Mouse (Mus musculus) cerebellum, postnatal 4 days (tissue): ENCODE data around the gene Rexo1.

Experiments used
- DNase-seq, 2 experiments: peaks; one replicate each; pipeline ENCODE4 v3.0.0; 2022; ENCODE audit warnings: low spot score in 2 of 2, mixed read lengths in 1 of 2

The Rexo1 gene

DNA sequence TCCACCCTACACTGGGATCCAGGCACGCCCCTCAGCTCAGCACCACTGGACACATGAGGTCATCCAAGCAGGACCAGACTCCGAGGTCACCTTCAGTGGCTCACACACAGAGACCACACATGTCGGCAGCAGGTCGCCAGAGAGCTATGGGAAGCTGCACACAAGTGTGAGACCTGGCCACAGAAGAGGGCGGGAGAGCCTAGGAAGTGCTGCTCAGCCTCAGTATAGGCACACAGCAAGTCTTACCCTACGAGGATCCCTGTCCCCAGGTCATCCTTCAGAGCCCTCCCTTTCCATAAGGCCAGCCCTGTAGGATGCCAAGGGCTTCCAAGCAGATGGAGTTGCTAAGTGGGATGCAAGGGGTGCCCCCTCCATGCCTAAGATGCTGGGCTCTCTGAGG is 7.4 kb downstream of the Rexo1 start:
- DNase-seq, result no peak

DNA sequence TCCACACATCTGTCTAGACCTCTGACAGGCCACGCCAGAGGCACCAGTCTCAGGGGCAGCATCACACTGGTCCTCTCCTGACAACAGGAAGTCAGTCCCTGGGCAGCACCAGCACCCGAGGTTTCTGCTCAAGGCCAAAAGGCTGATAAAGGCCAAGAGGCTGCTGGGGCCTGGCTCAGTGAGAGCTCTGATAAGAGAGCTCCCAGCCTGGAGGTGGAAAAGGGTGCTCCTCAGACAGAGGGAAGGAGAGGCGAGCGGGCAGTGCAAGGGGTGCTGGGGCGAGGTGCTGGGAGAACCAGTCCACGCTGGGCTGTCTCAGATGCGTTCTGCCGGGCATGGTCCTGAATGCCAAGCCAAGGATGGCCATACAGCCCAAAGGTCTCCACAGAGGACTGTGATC is 7.8 kb downstream of the Rexo1 start:
- DNase-seq, result no peak

DNA sequence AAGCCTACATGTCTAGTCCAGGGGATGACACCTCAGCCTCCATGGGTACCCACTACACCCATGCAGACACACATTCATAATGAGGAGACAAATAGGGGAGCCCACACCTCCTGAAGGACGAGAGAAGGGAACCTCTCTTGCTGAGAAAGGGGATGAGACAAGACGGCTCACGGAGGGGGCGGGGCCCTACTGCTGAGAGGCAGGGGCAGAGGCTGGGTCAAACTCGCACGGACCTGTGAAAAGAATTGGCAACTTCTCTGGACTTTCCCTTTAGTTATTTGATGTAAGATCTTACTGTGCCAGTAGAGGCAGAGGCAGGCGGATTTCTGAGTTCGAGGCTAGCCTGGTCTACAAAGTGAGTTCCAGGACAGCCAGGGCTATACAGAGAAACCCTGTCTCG is 9.0 kb downstream of the Rexo1 start:
- DNase-seq, result no peak

DNA sequence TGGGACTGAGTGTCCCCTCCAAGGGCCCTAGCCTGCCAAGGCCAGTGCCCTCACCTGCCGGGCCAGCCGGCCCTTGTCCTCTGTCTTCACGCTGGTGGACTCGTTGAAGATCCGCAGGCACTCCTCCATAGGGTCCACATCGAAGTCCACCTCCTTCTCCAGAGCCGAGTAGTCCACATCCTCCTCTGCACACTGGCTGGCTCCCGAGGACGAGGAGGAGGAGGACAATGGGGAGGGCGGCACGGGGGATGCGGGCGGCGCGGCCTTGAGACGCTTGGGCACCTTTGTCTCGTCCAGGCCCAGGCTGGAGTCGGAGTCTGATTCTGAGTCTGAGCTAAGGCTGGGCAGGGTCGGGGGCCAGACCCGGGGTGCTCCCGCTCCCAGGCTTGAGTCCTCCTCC is 12.1 kb downstream of the Rexo1 start:
- no peak for DNase-seq

DNA sequence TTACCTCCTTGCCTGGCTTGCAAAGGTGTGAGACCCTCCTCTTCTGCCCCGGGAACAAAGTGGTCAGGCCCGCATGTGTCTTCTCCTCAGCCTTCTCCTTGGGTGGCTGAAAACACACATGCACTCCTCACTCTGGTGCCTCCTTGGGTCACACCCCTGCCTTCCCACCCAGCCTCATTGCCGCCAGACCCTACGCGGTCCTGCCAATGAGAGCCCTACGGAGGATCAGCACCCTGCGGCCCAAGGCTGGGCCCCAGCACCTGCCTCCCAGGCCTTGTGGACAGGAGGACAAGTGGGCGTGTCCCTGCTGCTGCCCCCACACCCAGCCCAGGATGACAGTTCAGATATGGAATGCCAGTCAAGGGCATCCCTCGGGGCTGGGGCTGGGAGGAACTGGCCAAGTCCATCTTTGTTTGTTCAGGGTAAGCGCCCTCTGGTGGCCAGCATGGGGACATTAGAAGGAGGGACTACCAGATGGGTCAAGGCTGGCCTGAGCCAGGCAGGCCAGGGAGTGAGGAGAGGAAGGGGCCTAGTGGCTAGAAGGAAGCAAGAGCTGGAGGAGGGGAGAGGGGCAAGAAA is 12.8 kb downstream of the Rexo1 start:
- DNase-seq, result peak; percentile 61 to 77

DNA sequence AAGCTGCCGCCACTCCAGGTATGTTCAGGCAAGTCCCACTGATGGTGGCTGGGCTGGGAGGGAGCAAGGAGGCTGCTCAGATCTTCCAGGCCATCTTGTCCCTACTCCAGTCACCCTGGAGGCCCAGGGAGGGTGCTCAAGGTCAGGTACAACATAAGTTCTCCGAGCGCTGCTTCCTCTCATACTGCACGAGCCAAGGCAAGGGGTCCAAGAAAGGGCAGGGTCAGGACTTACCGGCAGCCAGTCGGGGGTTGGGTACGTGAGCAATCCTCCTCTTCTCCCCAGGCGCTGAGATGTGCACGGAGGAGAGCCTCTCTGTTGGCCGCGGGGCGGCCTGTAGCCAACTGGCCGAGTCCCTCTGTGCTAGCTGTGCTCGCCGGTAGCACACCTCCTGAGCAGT is 13.8 kb downstream of the Rexo1 start:
- DNase-seq, result no peak

DNA sequence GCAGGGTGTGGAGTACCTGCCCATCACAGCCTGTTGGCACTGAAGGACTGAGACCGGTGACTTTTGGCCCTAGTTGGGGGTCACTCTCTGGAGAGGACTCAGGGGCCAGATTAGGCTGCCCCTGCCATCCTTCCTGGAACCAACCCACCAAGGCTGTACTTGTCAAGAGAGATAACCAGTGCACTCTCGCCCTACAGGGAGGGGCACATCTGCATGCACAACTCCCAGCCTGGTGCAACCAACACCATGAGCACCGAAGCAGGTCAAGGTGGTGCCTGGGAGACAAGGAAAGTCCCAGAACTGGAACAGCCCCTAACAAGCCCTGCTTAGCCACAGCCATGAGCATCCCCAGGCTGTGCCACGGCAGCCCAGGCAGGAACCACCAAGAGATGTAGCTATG is 14.4 kb downstream of the Rexo1 start:
- no peak for DNase-seq

DNA sequence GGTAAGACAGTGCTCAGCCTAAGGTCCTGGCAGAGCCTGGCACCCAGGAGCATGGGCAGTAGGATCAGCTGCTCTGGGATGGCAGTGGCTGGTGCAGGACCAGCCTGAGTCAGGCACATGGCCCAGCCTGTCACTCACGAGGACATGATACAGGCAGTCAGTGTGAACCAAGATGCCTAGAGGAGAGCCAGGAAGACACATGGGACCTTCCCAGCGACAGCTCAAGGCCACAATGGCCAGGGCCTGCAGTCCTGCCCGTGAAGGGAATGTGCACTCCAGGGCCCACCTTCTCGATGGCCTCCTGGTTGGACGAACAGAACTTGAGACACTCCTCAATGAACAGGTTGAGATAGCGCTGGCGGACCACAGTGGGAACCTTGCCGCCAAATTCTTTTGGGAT is 15.8 kb downstream of the Rexo1 start:
- DNase-seq, result no peak

DNA sequence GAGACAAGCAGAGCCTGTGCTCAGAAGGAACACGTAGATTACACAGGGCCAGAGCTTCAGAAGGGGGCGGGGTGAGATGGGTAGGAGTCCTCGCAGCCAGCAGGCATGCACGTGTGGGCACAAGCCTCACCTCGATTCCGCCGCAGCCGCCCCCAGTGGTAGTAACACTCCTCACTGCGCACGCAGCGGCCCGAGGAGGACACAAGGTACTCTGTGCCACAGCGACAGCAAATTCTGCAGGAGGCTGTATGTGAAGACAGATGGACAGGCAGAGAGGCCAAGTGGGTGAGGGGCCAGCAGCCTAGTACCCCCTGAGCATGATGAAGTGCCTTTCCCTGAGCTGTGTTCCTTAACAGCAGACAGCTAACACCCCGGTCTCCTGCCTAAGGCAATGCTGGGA is 17.5 kb downstream of the Rexo1 start:
- no peak for DNase-seq

DNA sequence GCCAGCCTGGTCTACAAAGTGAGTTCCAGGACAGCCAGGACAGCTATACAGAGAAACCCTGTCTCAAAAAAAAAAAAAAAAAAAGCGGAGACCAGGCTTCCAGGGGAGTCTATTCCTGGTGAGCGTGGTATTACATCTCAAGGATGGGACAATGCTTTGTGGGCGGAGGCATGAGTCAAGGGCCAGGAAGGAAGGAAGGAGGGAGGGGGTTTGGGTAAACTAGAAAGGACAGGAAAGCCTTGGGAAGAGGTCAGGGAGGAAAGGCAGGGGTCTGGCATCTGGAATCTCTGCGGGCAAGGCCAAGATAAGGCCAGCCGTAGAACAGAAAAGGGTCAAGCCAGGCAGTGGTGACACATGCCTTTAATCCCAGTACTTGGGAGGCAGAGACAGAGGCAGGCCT is 21.9 kb downstream of the Rexo1 start:
- no peak for DNase-seq

DNA sequence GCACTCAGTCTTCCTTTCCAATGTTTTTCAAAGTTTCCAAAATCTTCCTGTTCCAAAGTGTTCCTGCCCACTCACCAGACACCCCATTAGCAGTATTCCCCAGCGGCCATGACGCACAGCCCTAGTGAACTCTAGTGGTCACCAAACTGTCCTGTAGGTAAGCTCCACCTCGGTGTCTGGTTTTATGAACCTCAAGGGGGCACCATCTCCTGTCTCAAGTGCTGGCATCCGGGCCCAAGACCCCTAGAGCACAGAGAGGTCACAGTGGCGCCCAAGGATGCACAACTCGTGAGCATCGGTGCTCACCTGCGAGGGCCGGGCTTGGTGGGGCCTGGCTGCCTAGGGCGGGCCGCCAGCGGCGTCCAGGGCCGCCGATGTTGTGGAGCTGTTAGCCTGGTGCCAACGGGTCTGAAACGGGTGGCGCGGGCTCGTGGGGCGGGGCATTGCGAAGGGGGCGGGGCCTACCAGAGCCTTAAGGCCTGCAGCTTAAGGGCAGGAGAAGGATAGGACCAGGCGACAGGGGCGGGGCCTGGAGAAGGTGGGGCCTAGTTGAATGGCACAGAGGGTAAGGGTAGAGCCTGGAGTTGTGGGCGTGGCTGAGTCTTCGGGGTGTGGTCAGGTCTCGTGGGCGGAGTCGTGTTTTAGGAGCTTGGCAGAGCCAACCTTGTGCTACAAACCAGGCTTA is 22.5 kb downstream of the Rexo1 start, which contains the start of gene Atp8b3:
Atp8b3 (minus strand) TSS at position 415 of the 685 bp plus-strand sequence.
- DNase-seq, result peak in 1 of 2 experiments; percentile 35

DNA sequence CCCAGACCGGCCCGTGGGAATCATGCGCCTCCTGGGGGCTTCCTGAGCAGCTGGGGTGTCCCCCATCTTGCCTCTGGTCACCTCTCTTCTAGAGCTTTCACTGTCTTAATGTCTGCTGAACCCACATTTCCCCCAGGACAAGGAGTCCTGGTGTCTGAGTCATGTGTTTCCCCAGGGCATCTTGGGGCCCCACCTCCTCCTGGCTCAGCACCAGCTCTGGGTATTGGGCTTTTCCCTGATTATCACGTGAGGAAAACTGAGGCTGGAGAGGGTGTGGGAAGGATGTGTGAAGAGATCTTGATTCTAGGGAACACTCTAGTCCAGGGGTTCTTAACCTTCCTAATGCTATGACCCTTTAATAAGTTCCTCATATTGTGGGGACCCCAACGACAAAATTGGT is 23.2 kb downstream of the Rexo1 start:
- no peak for DNase-seq

DNA sequence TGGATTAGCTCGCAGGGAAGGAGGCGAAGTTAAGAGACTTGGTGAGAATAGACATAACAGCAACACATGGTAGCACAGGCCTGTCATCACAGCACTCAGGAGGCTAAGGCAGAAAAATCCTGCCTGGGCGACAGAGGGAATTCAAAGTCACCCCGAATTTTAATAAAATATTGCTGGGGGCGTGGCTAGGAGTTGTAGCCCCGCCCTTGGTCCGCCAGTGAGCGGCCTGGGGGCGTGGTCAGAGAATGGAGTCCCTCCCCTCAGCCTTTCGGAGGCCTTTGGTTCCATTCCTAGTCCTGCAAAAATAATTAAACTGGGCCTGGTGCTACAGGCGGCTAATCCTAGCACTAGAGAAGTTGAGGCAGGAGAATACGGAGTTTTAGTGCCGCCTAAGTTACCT is 25.6 kb downstream of the Rexo1 start:
- DNase-seq, result no peak

DNA sequence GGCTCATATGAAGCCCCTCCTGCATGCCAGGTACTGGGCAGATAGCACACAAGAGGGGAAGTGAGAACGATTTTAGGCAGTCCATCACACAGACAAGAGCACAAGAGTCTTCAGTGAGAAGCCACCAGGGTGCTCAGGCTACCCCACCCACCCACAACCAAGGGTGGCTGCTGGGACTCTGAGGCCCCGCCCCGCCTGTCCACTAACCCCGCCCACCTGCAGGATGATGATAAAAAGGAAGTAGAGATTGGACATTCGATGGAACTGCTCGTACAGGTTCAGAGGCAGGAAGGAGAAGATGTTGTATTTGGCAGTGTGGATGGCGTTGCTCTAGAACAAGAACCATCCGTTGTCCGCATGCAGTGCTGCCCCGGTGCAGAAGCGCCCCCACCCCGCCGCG is 26.3 kb downstream of the Rexo1 start:
- no peak for DNase-seq

DNA sequence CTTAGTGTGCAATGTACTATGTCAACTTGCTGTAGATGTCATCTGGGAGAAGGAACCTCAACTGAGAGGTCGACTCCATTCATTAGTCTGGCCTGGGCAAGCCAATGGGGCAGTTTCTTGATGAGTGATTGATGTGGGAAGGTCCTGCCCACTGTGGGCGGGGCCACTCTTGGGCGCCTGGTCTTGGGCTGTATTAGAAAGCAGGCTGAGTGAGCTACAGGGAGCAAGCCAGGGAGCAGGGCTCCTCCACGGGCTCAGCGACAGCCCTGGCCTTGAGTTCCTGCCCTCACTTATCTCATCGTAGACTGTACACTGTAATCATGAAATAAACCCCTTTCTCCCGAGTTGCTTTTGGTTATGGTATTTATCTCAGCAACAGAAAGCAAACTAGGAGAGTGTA is 27.7 kb downstream of the Rexo1 start:
- no peak for DNase-seq

DNA sequence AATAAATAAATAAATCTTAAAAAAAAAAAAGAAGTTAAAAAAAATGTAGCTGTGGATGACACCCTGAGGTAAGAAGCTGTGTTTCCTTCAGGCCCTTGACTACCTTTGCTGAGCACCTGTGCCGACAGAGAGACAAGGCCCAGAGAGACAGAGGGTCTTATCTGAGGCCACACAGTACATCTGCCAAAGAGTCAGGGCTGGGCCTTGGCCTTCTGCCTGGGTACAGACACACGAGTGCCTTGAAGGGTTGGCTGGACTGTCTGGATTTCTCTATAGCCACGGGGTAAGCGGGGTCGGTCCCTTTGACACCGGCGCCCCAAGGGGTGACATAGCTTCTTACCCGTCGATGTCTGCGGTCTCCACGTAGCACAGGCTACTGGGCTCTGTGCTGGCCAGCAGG is 28.6 kb downstream of the Rexo1 start:
- no peak for DNase-seq

DNA sequence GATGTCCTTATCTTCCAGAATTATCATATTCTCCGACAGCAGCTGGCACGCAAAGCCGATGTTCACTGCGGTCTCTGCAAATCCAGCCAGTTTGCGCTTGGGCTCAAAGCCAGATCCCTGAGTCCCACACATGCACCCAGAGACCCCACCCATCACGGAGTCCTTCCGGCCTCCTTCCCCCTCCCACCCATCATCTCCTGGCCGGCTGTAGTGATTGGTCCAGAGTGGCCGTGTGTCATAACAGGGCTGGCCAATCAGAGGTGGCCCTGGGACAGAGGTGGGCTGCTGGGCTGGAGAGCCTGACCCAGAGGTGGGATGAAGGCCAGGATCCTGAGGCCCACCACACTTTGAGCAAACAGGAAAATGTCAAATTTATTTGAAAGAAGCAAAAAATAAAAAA is 35.2 kb downstream of the Rexo1 start:
- DNase-seq, result peak in 1 of 2 experiments; percentile 25

DNA sequence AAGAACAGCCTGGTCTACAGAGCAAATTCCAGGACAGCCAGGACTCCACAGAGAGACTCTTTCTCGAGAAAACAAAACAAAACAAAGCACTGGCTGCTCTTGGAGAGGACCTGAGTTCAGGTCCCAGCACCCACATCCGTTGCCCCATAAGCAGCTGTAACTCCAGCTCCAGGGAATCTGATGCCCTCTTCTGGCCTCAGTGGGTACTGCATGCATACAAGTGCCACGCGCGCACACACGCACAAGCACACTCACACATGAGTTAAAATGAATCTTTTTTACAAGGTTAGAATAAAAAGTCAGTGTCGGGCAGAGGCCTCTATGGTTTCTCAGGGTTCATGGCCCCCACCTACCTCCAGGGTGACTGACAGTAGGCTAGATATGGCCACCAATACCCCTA is 38.1 kb downstream of the Rexo1 start:
- DNase-seq, result no peak

DNA sequence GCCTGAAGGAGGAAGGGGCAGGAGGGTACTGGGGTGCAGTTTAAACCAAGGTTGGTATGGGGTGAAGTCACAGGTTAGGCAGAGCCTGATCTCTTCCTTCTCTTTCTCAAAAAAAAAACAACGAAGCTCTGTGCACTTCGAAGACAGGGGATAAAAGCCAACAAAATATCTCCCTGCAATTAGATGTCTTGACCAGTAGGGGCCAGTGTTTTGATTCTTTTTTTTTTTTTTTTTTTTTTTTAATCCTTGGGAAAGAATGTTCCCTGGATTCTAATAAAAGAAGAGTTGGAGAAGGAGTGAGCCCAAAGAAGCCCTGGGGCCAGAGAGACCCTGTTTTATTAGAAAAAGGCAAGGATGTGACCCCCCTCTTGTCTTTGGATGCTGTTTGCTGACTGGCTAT is 42.1 kb downstream of the Rexo1 start:
- DNase-seq, result no peak

DNA sequence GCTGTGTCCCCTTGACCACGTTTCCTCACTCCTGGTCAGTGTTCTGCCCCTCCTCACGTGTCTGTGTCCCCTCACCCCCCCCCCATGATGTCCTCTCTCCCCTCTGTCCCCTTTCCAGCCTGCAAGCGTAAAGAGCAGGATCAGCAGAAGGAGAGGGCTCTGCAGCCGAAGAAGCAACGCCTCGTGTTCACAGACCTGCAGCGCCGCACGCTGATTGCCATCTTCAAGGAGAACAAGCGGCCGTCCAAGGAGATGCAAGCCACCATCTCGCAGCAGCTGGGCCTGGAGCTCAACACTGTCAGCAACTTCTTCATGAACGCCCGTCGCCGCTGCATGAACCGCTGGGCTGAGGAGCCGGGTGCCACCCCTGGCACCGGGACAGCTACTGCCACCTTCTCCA is 47.6 kb downstream of the Rexo1 start:
- no peak for DNase-seq

DNA sequence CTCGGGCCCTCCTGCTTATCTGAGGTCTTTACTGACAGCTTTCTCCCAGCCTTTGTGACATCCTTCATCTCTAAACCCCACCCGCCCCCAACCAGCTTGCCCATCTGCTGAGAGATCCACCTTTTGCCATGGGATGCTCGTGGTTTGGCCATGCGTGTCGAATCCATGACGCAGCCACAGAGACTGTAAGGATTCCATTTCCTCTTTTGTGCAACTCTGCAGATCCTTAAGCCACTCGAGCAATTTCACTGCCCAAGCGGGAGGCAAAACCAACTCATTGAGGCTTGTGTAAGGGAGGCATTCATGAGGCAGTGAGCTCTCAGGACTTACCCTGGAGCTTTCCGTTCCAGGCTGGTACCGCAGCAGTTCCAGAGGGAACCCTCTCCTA is 51.1 kb downstream of the Rexo1 start:
- DNase-seq, result no peak

DNA sequence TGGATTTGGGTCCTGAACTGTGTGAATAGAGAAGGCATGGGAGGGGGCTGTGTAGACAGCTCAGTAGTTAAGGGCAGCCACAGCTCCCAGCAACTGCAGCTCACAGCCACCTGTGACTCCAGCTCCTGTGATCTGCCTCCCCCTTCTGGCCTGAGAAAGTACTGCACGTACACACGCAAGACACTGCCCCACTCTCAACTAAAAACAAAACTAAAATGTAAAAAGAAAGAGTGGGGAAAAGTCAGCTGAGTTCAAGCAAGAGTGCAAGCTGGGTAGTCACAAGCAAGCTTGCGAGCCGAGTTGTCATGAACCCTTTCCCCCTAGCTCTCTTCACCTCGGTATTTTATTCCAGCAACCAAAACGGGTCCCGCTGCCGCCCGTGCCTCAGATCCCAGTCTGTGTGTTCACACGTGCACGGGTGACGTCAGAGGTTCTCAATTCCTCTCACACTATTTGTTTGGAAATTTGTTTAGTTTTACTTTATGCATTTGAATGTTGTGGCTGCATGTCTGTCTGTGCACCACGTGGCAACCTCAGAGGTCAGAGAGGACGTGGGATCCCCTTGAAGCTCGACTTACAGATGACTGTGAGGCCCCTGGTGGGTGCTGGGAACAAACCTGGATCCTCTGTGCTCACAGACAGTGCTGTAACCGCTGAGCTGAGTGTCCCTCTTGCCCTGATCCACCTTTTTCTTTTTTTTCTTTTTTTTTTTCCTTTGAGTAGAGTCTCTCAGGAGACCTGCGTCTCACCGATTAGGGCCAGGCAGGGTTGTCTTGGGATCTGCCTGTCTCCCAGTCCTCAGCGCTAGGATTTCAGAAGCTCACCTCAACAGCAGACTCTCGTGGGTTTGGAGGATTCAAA is 51.7 kb downstream of the Rexo1 start:
- peak; percentile 71 to 84 for DNase-seq

DNA sequence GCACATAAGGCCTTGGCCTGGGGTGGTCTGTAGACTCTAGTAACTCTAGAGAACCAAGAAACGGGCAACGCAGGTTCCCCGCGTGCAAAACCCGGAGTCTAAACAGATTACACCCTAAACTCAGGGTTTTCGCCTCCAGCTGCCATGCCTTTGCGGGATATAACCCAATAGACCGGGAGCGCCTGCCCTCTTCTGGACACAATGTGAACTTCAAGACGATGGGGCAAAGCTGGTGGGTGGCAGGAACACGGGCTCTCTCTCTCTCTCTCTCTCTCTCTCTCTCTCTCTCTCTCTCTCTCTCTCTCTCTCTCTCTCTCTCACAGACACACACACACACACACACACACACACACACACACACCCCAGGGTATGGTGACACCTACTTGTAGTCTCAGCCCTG is 55.1 kb downstream of the Rexo1 start:
- peak; percentile 62 to 63 for DNase-seq
